Mouse (Mus musculus) liver, embryonic 11.5 days (tissue): ENCODE results near the gene Gpx4. TPM values are rescaled to one million over a fixed set of nuclear protein-coding genes. Genes with fewer than 3 reads are reported as not detected.

Experiments
- ATAC-seq: fragments of 200-750 bp; cut with Nextera tagmentation; replicated peaks from 2 replicates; pipeline ENCODE4 v1.8.0; 2017; ENCODE audit warnings: moderate number of reproducible peaks, mild to moderate bottlenecking, moderate TSS enrichment, moderate library complexity; ENCODE audit not compliant: low FRiP score
- DNase-seq: peaks from one replicate; pipeline ENCODE4 v3.0.0-alpha.2; 2017; ENCODE audit warnings: low spot score
- H3K27ac ChIP-seq: fragments of 300-500 bp; sonication (generic); 2 replicates; pipeline ENCODE4 v1.5.1; 2014; ENCODE audit warnings: mild to moderate bottlenecking, low read depth, low read length, control low read depth
- H3K27me3 ChIP-seq: fragments of 300-500 bp; sonication (generic); replicated peaks from 2 replicates; pipeline ENCODE4 v1.6.1; 2014; ENCODE audit warnings: low read length, mixed read lengths; ENCODE audit not compliant: control insufficient read depth, insufficient read depth
- H3K36me3 ChIP-seq: fragments of 300-500 bp; sonication (generic); 2 replicates; pipeline ENCODE4 v1.6.1; 2014; ENCODE audit warnings: mild to moderate bottlenecking, low read length, moderate library complexity, mixed read lengths; ENCODE audit not compliant: control insufficient read depth, insufficient read depth
- H3K4me1 ChIP-seq: fragments of 300-500 bp; sonication (generic); replicated peaks from 2 replicates; pipeline ENCODE4 v1.6.1; 2014; ENCODE audit warnings: low read length, mixed read lengths; ENCODE audit not compliant: control insufficient read depth, insufficient read depth
- H3K4me2 ChIP-seq: fragments of 300-500 bp; sonication (generic); 2 replicates; pipeline ENCODE4 v1.6.1; 2014; ENCODE audit warnings: mild to moderate bottlenecking, control low read depth, moderate library complexity
- H3K4me3 ChIP-seq: fragments of 300-500 bp; sonication (generic); 2 replicates; pipeline ENCODE4 v1.5.1; 2014; ENCODE audit warnings: low read depth, low read length, control low read depth
- H3K9ac ChIP-seq: fragments of 300-500 bp; sonication (generic); 2 replicates; pipeline ENCODE4 v1.6.1; 2014; ENCODE audit warnings: low read depth, low read length, control low read depth
- H3K9me3 ChIP-seq: fragments of 300-500 bp; sonication (generic); 2 replicates; pipeline ENCODE4 v1.6.1; 2016; ENCODE audit warnings: low read length, inconsistent platforms, mixed read lengths; ENCODE audit not compliant: control insufficient read depth
- WGBS: fragments of 180-500 bp; shearing (Covaris S2); extraction: QIAGEN DNeasy Blood & Tissue Kit; methylation state at CpG from one replicate; pipeline ENCODE4 v1.1.7; 2014; 5-methylcytosine and 5-hydroxymethylcytosine counted together
- polyA plus RNA-seq: library from polyadenylated mRNA; unstranded; fragments of >200 nt; fragmentation: Nextera tagmentation; extraction: Ambion mirVana; gene quantifications from 2 replicates; pipeline ENCODE4 v1.2.1, GENCODE M21; 2014

The Gpx4 gene
- polyA plus RNA-seq, 1 experiment from 2014 or later = 762 TPM

DNA sequence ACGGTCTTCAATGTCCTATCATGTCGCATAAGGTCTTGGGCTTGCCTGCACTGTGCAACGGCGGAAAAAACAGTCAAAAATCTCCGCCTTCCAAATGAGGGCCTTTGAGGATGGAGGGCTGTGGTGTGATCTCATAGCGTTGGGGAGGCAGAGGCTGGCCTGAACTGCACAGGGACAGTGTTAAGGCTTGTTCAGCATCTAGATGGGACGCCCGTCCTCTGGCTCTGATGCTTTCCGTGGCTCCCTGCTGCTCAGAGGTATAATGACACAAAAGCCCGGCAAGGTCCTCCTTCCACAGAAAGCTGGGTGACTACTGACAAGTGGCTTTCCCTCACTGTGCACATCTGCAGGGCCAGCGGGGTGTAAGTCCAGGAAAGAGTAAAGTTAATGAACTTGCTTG, 26.8 kb upstream of the Gpx4 start:
- Histone ChIP-seq H3K27me3 (0 out of 2 replicates have a peak, but pooled peaks cover 3% of the 10 kb centered on the region), H3K4me1 (peaks cover 47% of the 10 kb centered on the region), H3K9me3 (no peaks in the 10 kb centered on the region), H3K36me3 (peaks cover 9% of the 10 kb centered on the region; the same call in 1 of the 2 replicates), H3K4me3 (peak overlapping the region; percentile 37), H3K4me2 (peak overlapping the region; percentile 67), H3K27ac (peak overlapping the region; percentile 65; the same call in 1 of the 2 replicates), H3K9ac (peak overlapping the region; percentile 61)
- no peak for ATAC-seq
- 60% methylated on average over 11 of the region's 11 CpGs for WGBS
- no peak for DNase-seq

DNA sequence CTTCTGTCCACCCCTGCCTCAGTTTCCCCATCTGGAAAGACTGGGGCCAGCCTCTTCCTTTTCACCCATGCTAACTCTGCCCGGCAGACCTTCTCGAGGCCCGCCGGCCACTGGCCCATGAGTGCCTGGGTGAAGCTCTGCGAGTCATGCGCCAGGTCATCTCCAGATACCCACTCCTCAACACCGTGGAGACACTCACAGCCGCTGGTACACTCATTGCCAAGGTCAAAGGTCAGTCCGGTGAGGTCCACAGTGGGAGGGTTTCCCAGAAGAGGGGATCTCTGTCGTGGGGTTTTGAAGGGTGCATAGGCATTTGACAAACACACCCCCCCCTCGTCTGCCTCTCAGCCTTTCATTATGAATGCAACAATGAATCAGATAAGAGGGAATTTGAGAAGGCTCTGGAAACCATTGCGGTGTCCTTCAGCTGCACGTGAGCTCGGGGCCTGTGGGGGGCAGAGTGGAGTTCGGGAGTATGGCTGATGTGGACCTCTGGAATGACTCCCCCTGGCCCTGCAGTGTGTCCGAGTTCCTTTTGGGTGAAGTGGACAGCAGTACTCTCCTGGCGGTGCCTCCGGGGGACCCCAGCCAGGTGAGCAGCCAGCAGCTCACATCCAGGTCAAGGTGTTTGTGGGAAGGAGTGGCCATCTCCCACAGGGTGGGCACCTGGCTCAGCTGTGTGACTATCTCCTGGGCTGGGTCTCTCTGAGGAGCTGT, 26.2 kb upstream of the Gpx4 start:
- Histone ChIP-seq H3K27ac (no peak overlapping the region), H3K9me3 (no peaks in the 10 kb centered on the region), H3K4me1 (peaks cover 47% of the 10 kb centered on the region), H3K9ac (no peak overlapping the region), H3K4me3 (peak overlapping the region; percentile 37; the same call in 1 of the 2 replicates), H3K4me2 (peak overlapping the region; percentile 67), H3K36me3 (peaks cover 9% of the 10 kb centered on the region; the same call in 1 of the 2 replicates), H3K27me3 (no peaks in the 10 kb centered on the region)
- WGBS = 85% methylated on average over 18 of the region's 18 CpGs
- ATAC-seq = no peak
- DNase-seq = no peak

DNA sequence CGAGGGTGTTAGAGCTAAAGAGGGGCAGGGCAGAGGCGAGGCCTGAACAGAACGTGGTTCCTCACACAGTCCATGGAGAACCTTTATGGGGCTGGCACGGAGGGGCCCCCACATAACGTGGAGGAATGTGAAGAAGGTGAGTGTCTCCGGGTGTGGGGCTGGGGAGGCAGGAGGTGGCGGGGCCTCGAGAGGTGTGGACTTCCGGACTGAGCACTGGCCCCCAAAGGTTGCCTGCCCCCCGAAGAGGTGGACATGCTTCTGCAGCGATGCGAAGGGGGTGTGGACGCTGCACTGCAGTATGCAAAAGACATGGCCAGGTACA, 25.7 kb upstream of the Gpx4 start:
- ATAC-seq = no peak
- WGBS = 89% methylated on average over 13 of the region's 13 CpGs
- H3K36me3 ChIP-seq = peaks cover 13% of the 10 kb centered on the region; the same call in 1 of the 2 replicates

DNA sequence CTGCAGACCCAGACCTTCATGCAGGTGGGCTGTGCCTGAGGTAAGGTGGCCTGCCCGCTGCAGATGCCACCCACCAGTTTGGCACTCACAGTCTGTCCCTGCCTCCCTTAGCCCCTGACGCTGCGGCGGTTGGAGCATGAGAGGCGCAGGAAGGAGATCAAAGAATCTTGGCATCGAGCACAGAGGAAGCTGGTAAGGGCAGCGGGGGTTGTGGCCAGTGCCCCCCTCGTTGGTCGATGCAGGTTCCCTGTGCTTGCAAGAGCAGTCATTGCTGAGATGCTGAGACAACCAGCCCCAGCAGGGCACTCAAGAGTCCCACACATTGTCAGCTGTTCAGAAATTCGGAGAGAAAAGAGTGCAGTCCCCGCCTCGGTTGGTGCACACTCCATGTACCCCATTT, 24.8 kb upstream of the Gpx4 start:
- no peak overlapping the region for H3K4me3 ChIP-seq

More for the DNA sequence above, 25.7 kb upstream of the Gpx4 start:
- Histone ChIP-seq H3K27me3 (no peaks in the 10 kb centered on the region), H3K9ac (no peak overlapping the region), H3K4me2 (no peak overlapping the region), H3K4me3 (no peak overlapping the region), H3K4me1 (peaks cover 43% of the 10 kb centered on the region), H3K9me3 (no peaks in the 10 kb centered on the region), H3K27ac (no peak overlapping the region)
- DNase-seq = no peak

DNA sequence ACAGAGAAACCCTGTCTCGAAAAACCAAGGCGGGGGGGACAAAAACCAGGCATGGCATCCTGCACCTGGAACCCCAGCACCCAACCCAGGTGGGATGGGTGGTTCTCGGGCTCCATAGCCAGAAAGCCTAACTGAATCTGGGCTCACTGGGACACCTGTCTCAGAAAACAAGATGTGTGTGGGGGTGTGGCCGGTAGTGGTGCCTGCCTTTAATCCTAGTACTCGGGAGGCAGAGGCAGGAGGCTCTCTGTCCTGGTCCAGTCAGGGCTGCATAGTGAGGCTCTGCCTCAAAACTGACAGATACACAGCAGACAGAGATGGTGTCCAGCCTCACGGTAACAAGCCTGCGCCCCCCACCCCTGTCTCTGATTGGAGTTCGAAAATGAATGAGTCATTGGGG, 24.2 kb upstream of the Gpx4 start:
- peaks cover 19% of the 10 kb centered on the region; the same call in 1 of the 2 replicates for H3K36me3 ChIP-seq
- 91% methylated on average over 8 of the region's 8 CpGs for WGBS
- ATAC-seq = no peak

More for the DNA sequence above, 24.8 kb upstream of the Gpx4 start:
- no peaks in the 10 kb centered on the region for H3K9me3 ChIP-seq
- no peak overlapping the region for H3K9ac ChIP-seq
- no peak overlapping the region; the same call in 1 of the 2 replicates for H3K27ac ChIP-seq
- peaks cover 39% of the 10 kb centered on the region for H3K4me1 ChIP-seq
- no peak for DNase-seq
- no peaks in the 10 kb centered on the region for H3K27me3 ChIP-seq
- H3K36me3 ChIP-seq = peaks cover 14% of the 10 kb centered on the region; the same call in 1 of the 2 replicates
- 90% methylated on average over 12 of the region's 12 CpGs for WGBS
- no peak for ATAC-seq
- H3K4me2 ChIP-seq = no peak overlapping the region

DNA sequence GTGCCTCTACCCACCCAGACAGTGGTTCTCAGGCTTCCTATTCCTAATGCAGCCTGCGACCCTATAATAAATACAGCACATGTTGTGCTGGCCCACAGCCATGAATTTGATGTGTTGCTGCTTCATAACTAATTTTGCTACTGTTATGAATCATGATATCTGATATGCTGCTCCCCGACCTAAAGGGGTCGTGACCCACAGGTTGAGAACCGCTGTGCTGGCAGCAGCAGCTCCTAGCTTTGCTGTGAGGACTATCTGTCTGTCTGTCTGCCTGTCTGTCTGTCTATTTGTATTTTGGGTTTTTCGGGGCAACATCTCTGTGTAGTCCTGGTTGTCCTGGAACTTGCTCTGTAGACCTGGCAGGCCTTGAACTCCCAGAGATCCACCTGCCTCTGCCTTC, 23.2 kb upstream of the Gpx4 start:
- DNase-seq (no peak), ATAC-seq (no peak)
- 87% methylated on average over 5 of the region's 5 CpGs for WGBS
- Histone ChIP-seq H3K4me1 (peaks cover 42% of the 10 kb centered on the region), H3K9me3 (no peaks in the 10 kb centered on the region), H3K4me2 (no peak overlapping the region), H3K36me3 (peaks cover 22% of the 10 kb centered on the region; the same call in 1 of the 2 replicates), H3K9ac (no peak overlapping the region), H3K4me3 (no peak overlapping the region; the same call in 1 of the 2 replicates), H3K27ac (no peak overlapping the region), H3K27me3 (no peaks in the 10 kb centered on the region)

More for the DNA sequence above, 24.2 kb upstream of the Gpx4 start:
- H3K4me3 ChIP-seq = no peak overlapping the region
- H3K9me3 ChIP-seq = no peaks in the 10 kb centered on the region
- peaks cover 38% of the 10 kb centered on the region for H3K4me1 ChIP-seq
- no peak overlapping the region for H3K27ac ChIP-seq
- no peak for DNase-seq
- no peaks in the 10 kb centered on the region for H3K27me3 ChIP-seq
- H3K4me2 ChIP-seq = no peak overlapping the region
- no peak overlapping the region for H3K9ac ChIP-seq

DNA sequence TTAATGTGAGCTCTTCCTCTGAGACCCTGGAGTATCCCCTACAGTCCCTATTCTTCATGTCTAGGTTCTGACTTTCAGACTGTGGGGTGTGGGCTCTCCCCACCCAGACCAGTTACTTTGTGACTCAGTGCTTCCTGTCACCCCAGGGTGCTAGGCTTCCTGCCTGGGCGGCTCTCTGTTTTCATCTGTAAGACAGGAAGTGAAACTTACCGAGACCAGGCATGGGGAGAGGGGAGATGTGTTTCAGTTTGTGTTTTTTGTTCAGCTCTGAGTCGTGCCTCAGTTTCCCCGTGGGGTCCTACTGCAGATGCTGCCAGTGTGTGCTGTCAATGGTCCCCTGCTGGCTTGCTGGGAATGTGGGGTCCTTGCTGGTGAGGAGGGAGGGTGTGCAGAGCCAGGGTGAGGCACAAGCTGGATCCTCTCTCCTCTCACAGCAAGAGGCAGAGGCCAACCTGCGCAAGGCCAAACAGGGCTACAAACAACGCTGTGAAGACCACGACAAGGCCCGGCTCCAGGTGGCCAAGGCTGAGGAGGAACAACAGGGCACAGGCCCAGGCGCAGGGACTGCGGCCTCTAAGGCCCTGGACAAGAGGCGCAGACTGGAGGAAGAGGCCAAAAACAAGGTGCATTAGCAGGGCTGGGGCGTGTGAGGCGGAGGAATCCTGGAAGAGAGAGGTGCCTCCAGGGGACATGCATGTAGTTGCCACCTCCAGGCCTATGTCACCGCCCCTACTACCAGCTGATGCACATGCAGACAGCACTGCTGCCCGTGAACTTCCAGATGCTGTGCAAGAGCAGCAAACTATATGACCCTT, 22.5 kb upstream of the Gpx4 start:
- 74% methylated on average over 15 of the region's 15 CpGs for WGBS
- no peaks in the 10 kb centered on the region for H3K9me3 ChIP-seq
- peak overlapping the region; percentile 6; the same call in 1 of the 2 replicates for H3K4me3 ChIP-seq
- DNase-seq (no peak), ATAC-seq (no peak)
- no peak overlapping the region; the same call in 1 of the 2 replicates for H3K9ac ChIP-seq
- H3K27ac ChIP-seq = 0 out of 2 replicates have a peak overlapping the region, but pooled peaks have one; percentile 41
- no peaks in the 10 kb centered on the region for H3K27me3 ChIP-seq
- H3K4me2 ChIP-seq = no peak overlapping the region
- H3K4me1 ChIP-seq = peaks cover 35% of the 10 kb centered on the region
- H3K36me3 ChIP-seq = peaks cover 25% of the 10 kb centered on the region; the same call in 1 of the 2 replicates

DNA sequence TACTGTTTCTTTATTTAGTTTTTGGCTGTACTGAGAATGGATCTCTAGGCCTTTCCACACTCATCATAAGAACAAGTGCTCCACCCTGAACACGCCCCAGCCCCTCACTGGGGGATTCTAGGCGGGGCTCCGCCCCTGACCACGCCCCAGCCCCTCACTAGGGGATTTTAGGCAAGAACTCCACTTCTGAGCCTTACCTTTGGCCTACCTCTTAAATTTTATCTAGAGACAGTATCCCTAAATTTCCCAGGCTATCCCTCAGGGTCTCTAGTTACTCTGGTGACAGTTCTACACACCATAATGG, 22.0 kb upstream of the Gpx4 start:
- Histone ChIP-seq H3K4me1 (peaks cover 29% of the 10 kb centered on the region), H3K36me3 (peaks cover 25% of the 10 kb centered on the region; the same call in 1 of the 2 replicates), H3K27ac (0 out of 2 replicates have a peak overlapping the region, but pooled peaks have one; percentile 41), H3K27me3 (no peaks in the 10 kb centered on the region), H3K9ac (no peak overlapping the region; the same call in 1 of the 2 replicates), H3K9me3 (no peaks in the 10 kb centered on the region), H3K4me3 (no peak overlapping the region), H3K4me2 (no peak overlapping the region)
- 50% methylated on average over 4 of the region's 4 CpGs for WGBS
- no peak for DNase-seq
- ATAC-seq = no peak
